Mouse (Mus musculus): ENCODE results near the gene Arid4a.

- no peak for TF ChIP-seq CTCF (IDR thresholded peaks at IDR 0.05; ENCODE audit: borderline replicate concordance, control insufficient read depth, extremely low read depth, insufficient read depth, low read length, poor library complexity)
- no peak for TF ChIP-seq POLR2A (IDR thresholded peaks at IDR 0.05; ENCODE audit: control insufficient read depth, extremely low read depth, insufficient read depth, low read length, poor library complexity)
Measured at GRCm38 (mm10) chr12:71046501-71046900, 30.7 kb downstream of the Arid4a start.

Data from thymus, adult 2 months (tissue).